Mouse (Mus musculus): ENCODE measurements at regions not wholly inside any gene's neighbourhood (a gene's known extent, or its start where the extent isn't known, plus 50 kb on each side); places are given as distances from the start of the nearest gene placed in this dataset.

GRCm38 (mm10) chr10:38880642-38881187 lies 59.1 kb upstream of the Rfpl4b start:
- H3K36me3 ChIP-seq (ENCODE audit: control insufficient read depth in 1 of 2, insufficient read depth in 2 of 2, low read length in 2 of 2) = no peaks in the 10 kb centered on the region
- H3K27ac ChIP-seq (ENCODE audit: control insufficient read depth, low read depth, low read length) = no peak overlapping the region
- no peaks in the 10 kb centered on the region for H3K9me3 ChIP-seq (replicated peaks; ENCODE audit: insufficient read depth, low read length)
- no peak overlapping the region for H3K9ac ChIP-seq (ENCODE audit: control insufficient read depth, low read depth, low read length, poor library complexity, severe bottlenecking)
- TF ChIP-seq USF2 (IDR thresholded peaks at IDR 0.05; ENCODE audit: borderline replicate concordance in 1 of 2, insufficient read depth in 1 of 2, low read depth in 1 of 2, low read length in 2 of 2) = no peak
- TF ChIP-seq SMC3 (IDR thresholded peaks at IDR 0.05; ENCODE audit: low read depth, low read length) = no peak
- no peak for TF ChIP-seq MYB (IDR thresholded peaks at IDR 0.05; ENCODE audit: low read depth, low read length)
- no peak for TF ChIP-seq GATA1 (IDR thresholded peaks at IDR 0.05; ENCODE audit: low read depth, low read length)
- no peak for TF ChIP-seq MAFK (IDR thresholded peaks at IDR 0.05; ENCODE audit: borderline replicate concordance, low read depth, low read length)
- TF ChIP-seq POLR2A (IDR thresholded peaks at IDR 0.05; ENCODE audit: control insufficient read depth in 1 of 2, insufficient read depth in 1 of 2, low read depth in 1 of 2, low read length in 2 of 2, poor library complexity in 1 of 2) = no peak
- TF ChIP-seq RCOR1 (IDR thresholded peaks at IDR 0.05; ENCODE audit: low read depth, low read length) = no peak
- no peak for TF ChIP-seq CHD2 (IDR thresholded peaks at IDR 0.05; ENCODE audit: low read length)
- no peak for TF ChIP-seq CHD1 (IDR thresholded peaks at IDR 0.05; ENCODE audit: low read depth, low read length)
- TF ChIP-seq ETS1 (IDR thresholded peaks at IDR 0.05; ENCODE audit: low read depth, low read length) = no peak
- no peak for TF ChIP-seq CTCF (IDR thresholded peaks at IDR 0.05 in 2 of 3, conservative IDR thresholded peaks at IDR 0.05 in 1 of 3; ENCODE audit: control insufficient read depth in 1 of 3, insufficient read depth in 1 of 3, low read depth in 2 of 3, low read length in 3 of 3, poor library complexity in 1 of 3, severe bottlenecking in 1 of 3)
- TF ChIP-seq TAL1 (IDR thresholded peaks at IDR 0.05; ENCODE audit: low read length) = no peak
- H3K79me2 ChIP-seq (ENCODE audit: control insufficient read depth, insufficient read depth, low read length, poor library complexity) = no peaks in the 10 kb centered on the region
- no peaks in the 10 kb centered on the region for H3K4me1 ChIP-seq (ENCODE audit: control insufficient read depth in 1 of 2, insufficient read depth in 2 of 2, low read length in 2 of 2)
- no peaks in the 10 kb centered on the region for H3K27me3 ChIP-seq (ENCODE audit: control insufficient read depth in 1 of 2, insufficient read depth in 2 of 2, low read length in 2 of 2)
- H3K4me3 ChIP-seq (ENCODE audit: control insufficient read depth in 1 of 2, insufficient read depth in 1 of 2, low read depth in 2 of 2, low read length in 2 of 2) = no peak overlapping the region
- no peak for DNase-seq (ENCODE audit: low read depth, low spot score)

DNA sequence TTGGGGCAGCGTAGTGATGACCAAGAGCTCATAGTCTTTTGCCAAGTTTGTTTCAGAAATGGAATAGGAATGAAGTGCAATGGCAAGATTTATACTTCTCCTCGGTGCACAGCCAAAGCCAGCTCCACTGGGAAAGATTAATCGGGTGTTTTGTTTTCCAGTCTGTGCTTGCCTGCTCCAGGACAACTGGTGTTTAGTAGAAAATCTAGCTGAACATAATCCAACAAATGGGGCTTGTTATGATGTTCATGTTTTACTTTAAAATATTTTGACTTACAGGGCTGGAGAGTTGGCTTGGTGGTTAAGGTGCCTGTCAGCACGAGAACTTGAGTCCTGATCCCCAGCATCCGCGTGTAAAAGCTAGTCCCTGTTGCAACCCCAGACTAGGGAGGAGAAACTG lies 60.6 kb upstream of the Rfpl4b start:
- Histone ChIP-seq H3K27ac (ENCODE audit: control insufficient read depth, low read depth, low read length) (no peak overlapping the region), H3K4me1 (ENCODE audit: control insufficient read depth in 1 of 2, insufficient read depth in 2 of 2, low read length in 2 of 2) (no peaks in the 10 kb centered on the region), H3K9me3 (replicated peaks; ENCODE audit: insufficient read depth, low read length) (no peaks in the 10 kb centered on the region), H3K4me3 (ENCODE audit: control insufficient read depth in 1 of 2, insufficient read depth in 1 of 2, low read depth in 2 of 2, low read length in 2 of 2) (no peak overlapping the region), H3K27me3 (ENCODE audit: control insufficient read depth in 1 of 2, insufficient read depth in 2 of 2, low read length in 2 of 2) (no peaks in the 10 kb centered on the region), H3K79me2 (ENCODE audit: control insufficient read depth, insufficient read depth, low read length, poor library complexity) (no peaks in the 10 kb centered on the region), H3K9ac (ENCODE audit: control insufficient read depth, low read depth, low read length, poor library complexity, severe bottlenecking) (no peak overlapping the region), H3K36me3 (ENCODE audit: control insufficient read depth in 1 of 2, insufficient read depth in 2 of 2, low read length in 2 of 2) (no peaks in the 10 kb centered on the region)
- TF ChIP-seq SIN3A (IDR thresholded peaks at IDR 0.05; ENCODE audit: low read length) (no peak), JUND (IDR thresholded peaks at IDR 0.05; ENCODE audit: low read depth, low read length) (no peak), TAL1 (IDR thresholded peaks at IDR 0.05; ENCODE audit: low read length) (no peak)
- DNase-seq (ENCODE audit: low read depth, low spot score) = no peak

DNA sequence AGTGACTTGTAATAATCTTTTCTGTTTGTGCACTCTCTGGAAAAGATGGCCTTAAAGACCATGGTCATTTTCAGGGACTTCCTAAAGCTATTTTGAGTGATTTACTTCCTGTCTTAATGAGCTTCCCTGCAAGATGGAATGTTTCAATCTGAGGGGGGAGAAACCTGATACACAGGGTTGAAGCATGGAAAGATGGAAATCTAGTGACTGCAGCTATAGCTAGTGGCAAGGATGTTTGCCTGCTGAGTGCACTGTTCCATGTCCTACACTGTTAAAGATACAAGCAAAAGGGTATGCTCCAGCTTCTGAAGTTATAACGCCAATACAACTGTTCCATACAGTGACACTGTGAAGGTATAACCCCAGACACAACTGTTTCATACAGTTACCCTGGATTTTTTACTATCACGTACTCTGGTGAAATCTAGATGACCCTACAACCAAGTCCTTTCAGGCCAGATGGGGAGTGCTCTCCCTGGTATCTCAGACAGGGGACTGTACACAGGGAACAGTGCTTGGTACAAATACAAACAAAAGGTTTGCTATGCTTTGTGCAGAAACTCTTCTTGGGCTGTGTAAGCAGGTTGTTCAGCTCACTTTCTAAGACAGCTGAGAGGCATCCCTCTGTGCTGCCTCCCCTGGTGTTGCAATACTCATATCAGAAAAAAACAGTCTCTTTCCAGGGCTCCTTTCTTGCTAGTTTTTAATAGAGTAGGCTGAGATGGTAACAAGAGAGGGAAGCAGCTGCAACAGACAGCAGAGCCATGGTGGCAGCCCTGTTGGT lies 62.4 kb upstream of the Rfpl4b start:
- TF ChIP-seq RCOR1 (IDR thresholded peaks at IDR 0.05; ENCODE audit: low read depth, low read length) (no peak), NELFE (IDR thresholded peaks at IDR 0.05; ENCODE audit: low read depth, low read length) (no peak), GABPA (IDR thresholded peaks at IDR 0.05; ENCODE audit: low read depth, low read length) (no peak), MAX (IDR thresholded peaks at IDR 0.05; ENCODE audit: low read length) (no peak), ZMIZ1 (IDR thresholded peaks at IDR 0.05; ENCODE audit: low read depth, low read length) (no peak), UBTF (IDR thresholded peaks at IDR 0.05; ENCODE audit: borderline replicate concordance, insufficient read depth, low read depth, low read length) (no peak), CHD2 (IDR thresholded peaks at IDR 0.05; ENCODE audit: low read length) (no peak), MXI1 (IDR thresholded peaks at IDR 0.05; ENCODE audit: low read depth, low read length) (no peak), RAD21 (IDR thresholded peaks at IDR 0.05; ENCODE audit: low read depth, low read length) (no peak), SIN3A (IDR thresholded peaks at IDR 0.05; ENCODE audit: low read length) (no peak)
- Histone ChIP-seq H3K9ac (ENCODE audit: control insufficient read depth, low read depth, low read length, poor library complexity, severe bottlenecking) (no peak overlapping the region), H3K4me3 (ENCODE audit: control insufficient read depth in 1 of 2, insufficient read depth in 1 of 2, low read depth in 2 of 2, low read length in 2 of 2) (no peak overlapping the region), H3K79me2 (ENCODE audit: control insufficient read depth, insufficient read depth, low read length, poor library complexity) (no peaks in the 10 kb centered on the region), H3K4me1 (ENCODE audit: control insufficient read depth in 1 of 2, insufficient read depth in 2 of 2, low read length in 2 of 2) (no peaks in the 10 kb centered on the region), H3K27me3 (ENCODE audit: control insufficient read depth in 1 of 2, insufficient read depth in 2 of 2, low read length in 2 of 2) (no peaks in the 10 kb centered on the region), H3K27ac (ENCODE audit: control insufficient read depth, low read depth, low read length) (no peak overlapping the region), H3K9me3 (replicated peaks; ENCODE audit: insufficient read depth, low read length) (no peaks in the 10 kb centered on the region), H3K36me3 (ENCODE audit: control insufficient read depth in 1 of 2, insufficient read depth in 2 of 2, low read length in 2 of 2) (no peaks in the 10 kb centered on the region)
- no peak for DNase-seq (ENCODE audit: low read depth, low spot score)
